Mouse (Mus musculus) right cerebral cortex, postnatal 25 days (tissue): Measurements from ENCODE around the gene Gas2l1.
A peak's percentile ranks its signal among the peaks of the same experiment; 100 is the strongest.

Experiments used
- DNase-seq: peaks from one replicate; pipeline ENCODE4 v3.0.0; 2022

Gas2l1 gene

DNA sequence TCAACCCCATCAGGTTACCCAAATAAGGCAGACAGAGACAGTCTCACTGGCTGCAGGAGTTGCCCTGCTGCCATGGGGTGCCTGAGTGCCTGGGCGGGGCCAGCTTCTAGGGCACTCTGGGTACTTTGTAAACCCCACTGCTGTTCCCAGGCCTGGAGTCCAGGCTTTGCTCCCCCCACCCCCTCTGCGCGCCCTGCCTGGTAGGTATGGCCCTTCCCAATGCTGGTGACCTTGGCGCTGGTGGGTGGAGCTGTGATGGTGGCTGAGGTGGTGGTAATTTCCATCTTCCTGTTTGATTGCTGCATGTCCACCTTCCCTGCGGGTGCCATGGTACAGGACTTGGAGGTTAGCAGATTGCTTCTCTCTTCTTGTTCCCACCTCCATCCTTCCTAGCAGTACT, 24.5 kb downstream of the Gas2l1 start:
- no peak for DNase-seq

DNA sequence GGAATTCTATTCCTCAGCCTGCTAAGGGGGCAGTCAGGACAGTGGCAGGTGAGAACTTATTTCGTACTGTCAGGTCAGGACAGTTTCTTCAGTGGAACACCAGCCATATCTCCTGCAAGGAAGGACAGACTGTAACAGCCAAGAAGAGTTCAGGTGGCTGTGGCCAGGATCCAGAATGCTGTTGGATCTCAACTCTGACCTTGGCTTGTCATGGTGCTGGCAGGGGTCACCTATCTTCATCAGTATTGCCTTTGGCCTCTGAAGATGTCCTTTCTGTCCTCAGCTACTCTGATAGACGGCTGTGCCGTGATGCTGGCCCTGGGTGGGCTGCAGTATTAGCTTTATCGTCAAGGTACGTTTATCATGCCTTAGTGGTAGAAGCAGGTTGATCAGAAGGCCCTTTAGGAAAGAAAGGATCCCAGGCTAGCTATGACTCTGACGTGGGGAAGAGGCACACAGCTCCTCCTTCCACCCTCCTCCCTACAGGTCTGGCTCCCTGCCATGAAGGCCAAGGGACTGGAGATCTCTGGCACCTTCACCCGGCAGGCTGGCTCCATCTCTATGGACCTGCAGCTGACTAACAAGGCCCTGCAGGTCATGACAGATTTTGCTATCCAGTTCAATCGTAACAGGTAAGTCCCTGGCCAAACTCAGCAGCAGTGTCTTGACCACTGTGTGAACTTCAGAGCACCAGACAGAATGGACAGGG, 27.8 kb downstream of the Gas2l1 start:
- no peak for DNase-seq

DNA sequence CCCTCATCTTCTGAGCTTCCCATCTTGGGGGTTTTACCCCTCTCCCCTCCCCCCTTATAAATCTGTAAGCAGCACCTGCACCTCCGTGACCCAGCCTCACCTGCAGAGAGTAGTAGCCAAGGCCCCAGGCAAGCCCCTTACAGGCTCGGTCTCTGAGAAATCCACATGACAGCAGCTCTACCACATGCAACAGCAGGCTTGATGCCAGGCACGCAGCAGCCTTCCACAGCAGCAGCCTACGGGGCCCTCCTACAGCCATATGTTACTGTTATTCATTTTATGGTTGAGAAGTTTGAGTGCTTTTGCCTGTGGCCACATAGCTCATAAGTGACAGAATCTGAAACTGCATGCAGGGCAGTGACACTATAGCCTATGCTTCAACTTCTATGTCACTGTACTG, 29.7 kb downstream of the Gas2l1 start:
- DNase-seq = peak; percentile 79

DNA sequence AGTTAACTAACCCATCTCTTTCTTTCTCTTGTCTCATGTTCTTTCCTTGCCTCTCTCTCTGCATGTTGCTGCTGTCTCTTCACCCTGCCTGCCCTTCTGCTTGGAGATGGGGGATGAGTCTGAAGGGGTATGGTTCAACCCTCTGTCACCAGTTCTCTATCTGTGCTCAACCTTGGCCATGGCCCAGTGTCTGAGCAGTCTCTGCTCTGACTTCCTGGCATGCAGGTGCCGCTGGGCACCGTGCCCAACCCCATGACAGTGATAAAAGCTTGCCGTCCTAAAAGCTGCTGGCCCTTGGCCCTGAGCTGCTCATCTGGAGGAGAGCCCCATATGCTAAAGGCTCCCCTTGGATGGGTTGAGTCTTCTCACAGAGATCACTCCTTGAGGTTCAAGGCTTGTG, 32.0 kb downstream of the Gas2l1 start:
- no peak for DNase-seq

DNA sequence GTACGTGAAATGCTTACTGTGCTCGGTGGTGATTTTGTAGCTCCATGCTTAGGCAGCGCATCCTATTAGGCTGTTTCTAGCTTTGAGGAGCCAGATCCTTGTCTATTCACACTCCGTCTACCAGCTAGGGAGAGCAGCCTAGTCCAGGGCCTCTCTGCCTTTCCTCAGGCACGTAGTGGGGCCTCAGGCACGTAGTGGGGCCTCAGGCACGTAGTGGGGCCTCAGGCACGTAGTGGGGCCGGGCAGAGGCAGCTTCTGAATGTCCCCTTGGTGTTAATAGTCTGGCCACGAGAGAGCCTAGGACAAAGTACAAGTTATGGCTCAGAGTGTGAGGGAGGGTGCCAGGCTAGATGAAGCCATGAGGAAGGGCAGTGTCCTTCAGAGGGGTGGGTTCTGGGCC, 32.4 kb downstream of the Gas2l1 start:
- no peak for DNase-seq

DNA sequence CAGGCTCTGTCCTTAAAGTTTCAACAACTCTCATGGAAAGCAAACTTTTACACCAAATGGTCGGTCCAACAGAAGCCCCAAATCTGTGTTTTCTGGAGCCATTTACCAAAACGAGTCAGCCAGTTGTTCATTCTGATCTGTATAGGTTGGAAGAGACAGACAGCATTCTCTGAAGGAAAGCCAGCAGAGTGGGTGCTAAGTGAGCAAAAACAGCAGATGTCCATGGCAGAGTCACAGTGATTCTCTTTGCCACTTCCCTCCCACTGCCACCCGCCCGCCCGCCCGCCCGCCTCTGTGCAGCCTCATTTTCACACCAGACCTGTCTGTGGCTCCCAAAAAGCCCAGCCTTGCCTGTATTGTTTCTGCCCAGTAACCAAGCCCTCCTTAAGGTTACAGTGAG, 36.9 kb downstream of the Gas2l1 start:
- DNase-seq = peak; percentile 64

DNA sequence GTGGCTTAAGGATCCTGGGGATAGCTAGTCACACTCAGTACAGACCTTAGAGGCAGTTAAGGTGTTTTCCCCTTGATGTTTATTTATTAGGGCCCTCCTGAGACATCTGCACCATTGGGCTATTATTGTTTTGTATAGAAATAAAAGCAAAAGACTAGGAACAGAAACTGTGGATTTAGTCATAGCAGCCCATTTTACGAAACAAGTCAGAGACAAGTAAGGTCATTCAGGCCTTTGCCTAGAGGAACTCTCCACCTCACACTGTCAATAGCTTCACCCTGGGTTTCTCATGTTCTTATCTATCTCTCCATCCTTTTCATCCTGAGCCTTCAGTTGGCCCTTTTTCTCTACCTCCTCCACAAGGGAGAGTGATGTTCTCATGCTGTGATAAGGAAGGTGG, 40.0 kb downstream of the Gas2l1 start:
- no peak for DNase-seq

DNA sequence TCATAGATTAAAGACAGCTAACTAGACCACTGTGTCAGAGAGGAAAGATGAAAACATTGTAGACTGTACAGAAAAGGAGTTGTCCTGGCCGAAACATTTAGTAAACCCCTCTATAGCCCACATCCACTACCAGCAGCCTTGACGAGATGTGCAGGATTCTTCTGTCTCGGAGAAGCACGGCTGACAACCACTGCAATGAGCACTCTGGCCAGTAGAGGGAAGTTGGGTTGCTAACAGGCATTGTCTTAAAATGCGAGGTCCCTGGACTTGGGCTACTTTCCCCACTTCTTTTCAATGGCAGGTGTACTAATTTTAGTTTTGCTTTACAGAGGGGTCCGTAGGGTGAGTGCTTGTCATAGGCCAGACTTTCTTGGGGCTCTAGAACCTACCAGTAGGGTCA, 47.6 kb downstream of the Gas2l1 start:
- no peak for DNase-seq

DNA sequence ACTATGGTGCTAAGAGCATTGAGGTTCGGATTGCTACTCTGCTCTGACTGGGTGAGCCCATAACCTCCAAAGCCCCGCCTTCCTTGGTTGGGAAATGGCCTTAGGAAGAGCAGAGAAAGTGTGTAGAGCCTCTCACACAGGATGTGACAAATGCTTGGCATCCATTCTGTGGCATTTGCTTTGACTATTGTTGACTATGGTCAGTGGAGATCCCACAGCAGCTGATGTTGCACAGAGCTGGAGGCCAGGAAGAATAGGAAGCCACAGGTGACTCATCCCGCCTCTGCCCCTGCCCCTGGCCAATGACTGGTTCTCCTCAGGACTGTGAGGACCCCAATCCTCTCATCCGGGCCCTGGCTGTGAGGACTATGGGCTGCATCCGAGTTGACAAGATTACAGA, 48.8 kb downstream of the Gas2l1 start:
- no peak for DNase-seq

DNA sequence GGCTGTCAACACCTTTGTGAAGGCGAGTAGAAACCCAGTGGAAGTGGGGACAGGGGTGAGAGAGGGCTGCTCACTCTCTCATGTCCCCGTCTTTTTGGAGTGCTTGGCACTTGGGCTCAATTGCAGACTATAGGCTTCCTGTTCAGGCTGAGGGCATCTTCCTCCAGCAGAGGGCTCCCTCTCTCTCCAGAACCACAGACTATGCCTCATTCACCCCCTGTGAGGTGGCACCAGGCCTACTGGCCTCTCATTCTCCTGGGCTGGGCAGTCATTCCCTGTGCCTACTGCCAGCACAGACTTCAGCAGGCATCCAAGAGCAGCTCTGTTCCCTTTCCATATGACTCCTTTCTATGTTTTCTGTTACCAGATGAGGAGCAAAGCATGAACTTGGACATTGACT, 49.4 kb downstream of the Gas2l1 start:
- DNase-seq = peak; percentile 61

DNA sequence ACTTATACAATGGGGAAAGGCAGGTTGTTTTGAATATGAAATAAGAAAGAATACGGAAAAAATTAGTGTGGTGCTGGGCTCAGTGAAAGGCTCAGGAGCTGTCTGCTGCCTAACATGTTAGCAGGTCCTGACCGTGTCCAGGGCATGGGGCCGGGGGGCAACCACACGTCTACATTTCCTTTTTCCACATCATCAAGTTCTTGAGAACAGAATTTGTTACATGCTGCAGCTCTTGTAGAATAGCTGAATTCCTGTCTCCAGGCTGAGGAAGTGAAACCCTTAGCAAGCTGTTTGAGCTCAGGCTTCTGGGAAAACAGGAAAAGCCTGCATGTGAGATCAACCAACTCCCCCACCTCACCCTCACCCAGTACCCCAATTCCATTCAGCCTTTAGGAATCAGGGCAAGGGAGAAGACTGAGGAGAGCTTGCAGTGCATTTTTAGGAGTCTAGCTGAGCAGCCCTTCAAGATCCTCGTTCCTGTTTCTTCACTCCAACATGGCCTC, 52.9 kb downstream of the Gas2l1 start:
- no peak for DNase-seq

DNA sequence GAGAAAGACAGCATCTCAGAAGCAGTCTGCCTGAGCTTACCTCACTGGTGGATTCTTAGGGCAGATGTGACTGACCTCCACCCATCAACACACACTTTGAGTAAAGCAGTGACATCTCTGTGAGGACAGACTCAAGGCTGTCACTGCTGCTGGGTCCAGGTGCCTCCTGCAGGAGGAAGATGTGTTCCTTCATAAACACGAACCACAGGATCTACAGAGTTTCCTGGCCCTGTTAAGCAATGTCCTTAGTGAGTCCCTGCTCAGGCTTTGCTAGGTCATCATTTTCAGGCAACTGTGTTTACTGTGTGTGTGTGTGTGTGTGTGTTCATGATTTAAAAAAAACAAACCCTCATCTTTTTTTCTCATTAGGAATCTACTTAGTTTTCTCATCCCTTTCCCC, 53.6 kb downstream of the Gas2l1 start:
- DNase-seq = no peak

DNA sequence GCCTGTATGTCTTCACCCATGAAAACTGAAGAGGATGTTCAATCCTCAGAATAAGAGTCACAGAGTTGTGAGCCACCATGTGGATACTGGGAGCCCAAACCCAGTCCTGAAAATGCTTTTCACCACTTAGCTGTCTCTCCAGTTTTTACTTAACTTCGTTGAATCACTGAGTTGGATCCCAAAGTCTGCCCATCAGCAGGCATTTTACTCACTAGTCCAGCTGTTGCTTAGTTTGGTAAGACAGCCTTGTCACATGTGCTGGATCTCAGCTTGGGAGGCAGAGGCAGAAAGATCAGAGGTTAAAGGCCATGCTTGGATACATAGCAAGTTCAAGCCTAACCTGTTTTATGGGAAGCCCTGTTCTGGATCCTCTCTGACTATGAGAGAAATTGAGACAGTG, 54.9 kb downstream of the Gas2l1 start:
- DNase-seq = no peak

DNA sequence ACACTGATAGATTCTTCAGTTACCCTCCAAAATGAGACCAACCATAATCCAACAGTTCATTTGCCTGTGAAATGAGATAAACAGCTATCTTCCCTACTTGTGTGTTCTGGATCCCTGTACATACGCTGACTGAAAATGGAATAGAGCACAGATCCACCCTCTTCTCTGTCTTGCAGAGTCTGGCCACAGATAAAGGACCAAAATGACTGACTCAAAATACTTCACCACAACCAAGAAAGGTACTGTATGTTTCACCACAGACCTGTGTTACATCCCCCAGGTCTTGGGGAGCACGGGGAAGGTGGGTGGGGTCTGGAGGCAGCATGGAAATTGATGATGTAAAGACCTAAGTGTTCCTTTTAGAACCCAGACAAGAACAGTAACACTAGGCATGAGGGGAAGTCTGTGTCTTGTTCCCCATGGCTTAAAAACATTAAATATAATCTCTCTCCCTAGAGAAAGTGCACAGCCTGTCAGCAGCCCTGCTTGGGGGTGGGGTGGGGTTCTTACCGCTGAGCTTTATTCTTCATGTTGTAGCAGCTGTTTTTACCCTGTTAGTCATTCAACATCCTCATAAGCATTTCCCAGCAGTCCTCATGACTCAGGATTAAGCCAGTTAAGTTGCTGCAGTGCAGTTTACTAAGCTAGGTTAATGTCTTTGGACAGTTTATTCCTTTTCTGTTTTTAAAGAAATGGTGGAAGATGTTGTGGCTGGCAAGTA, 55.6 kb downstream of the Gas2l1 start:
- DNase-seq = no peak

DNA sequence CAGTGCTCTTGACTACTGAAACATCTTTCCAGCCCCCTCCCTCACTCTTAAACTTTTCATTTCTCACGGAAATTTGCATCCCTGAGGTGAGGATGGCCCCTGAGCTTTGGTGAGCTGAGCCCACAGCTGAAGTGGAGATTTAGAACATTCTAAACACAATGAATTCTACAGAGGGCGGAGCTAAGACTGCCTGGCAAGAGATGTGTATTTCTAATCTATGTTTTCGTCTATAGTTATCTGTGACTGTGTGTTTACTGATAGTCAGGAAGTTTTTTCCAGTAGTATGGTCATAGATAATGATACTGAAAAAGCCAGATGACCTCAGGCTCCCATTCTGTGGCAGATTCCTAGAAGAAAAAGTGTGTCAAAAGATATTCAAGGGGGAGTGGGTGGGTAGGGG, 56.3 kb downstream of the Gas2l1 start:
- no peak for DNase-seq

DNA sequence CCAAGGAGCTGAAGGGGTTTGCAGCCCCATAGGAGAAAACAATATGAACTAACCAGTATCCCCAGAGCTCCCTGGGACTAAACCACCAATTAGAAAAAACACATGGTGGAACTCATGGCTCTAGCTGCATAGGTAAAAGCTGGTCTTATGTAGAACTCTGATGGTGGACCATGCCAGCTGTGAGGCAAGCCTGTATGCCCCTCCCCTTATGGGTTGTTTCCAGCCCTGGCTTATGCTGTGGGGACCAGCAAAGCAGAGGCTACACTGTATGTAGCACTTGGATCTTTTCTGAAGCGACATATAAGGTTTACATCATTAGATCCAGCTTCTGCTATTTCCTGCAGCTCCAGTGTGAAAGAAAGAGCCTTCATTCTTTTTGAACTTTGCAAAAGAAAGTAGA, 57.9 kb downstream of the Gas2l1 start:
- DNase-seq = no peak

DNA sequence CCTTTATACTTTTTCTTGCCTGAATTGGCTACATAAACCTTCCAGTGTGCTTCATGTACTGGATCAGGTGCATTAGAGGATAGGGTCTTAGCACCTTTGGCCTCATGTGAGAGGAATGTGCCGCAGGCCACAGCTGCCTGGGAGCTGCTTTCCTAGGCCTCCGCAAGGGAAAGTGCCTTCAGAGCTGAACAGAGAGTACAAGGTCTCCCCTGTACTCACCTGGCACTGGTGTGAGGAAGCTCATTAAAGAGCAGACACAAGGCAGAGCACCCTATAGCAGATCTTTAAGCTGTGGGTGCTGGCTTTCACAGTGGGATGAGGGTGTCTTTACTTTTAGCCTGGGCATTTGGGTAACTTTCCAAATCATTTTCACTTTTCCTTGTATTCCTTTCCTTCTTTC, 59.6 kb downstream of the Gas2l1 start:
- DNase-seq = no peak
